Mouse (Mus musculus) layer of hippocampus, adult 8-10 months (tissue): Measurements from ENCODE around the gene Upk1b. TPM values are rescaled to one million over a fixed set of nuclear protein-coding genes. Genes with fewer than 3 reads are reported as not detected.

Experiments used
- DNase-seq, 2 experiments: peaks; one replicate each; pipeline ENCODE4 v3.0.0; 2022; ENCODE audit warnings: low spot score in 2 of 2
- total RNA-seq, 4 experiments: library from RNA; stranded (reverse); gene quantifications; 2 replicates each; pipeline ENCODE4 v1.2.4; 2022

Gene Upk1b
- total RNA-seq, 4 experiments from 2014 or later, result 3.1 to 5.1 (median 3.7) TPM

- DNase-seq, result no peak
These were observed 75.9 kb downstream of the Upk1b start for GRCm38 (mm10) chr16:38724256-38724655.

Other genes with a start within 250 kb of the Upk1b start
- 10 to 100 TPM; 23.5 to 31.2 (median 28.1) TPM for gene Tmem39a, start 241.6 kb downstream of the Upk1b start, total RNA-seq
- 10 to 100 TPM; 19.7 to 21.7 (median 20.6) TPM for gene Arhgap31, start 87.1 kb downstream of the Upk1b start, total RNA-seq
- gene B4galt4, start 58.1 kb downstream of the Upk1b start, total RNA-seq, result 10 to 100 TPM; 31.4 to 39.8 (median 34.5) TPM
- not detected for gene 4930435E12Rik, start 28.4 kb upstream of the Upk1b start, total RNA-seq
- 10 to 100 TPM; 48.1 to 53.6 (median 50.7) TPM for gene Igsf11, start 92.3 kb upstream of the Upk1b start, total RNA-seq